8 mouse cellular contexts compared by ENCODE assay signal in the genomic region with DNA sequence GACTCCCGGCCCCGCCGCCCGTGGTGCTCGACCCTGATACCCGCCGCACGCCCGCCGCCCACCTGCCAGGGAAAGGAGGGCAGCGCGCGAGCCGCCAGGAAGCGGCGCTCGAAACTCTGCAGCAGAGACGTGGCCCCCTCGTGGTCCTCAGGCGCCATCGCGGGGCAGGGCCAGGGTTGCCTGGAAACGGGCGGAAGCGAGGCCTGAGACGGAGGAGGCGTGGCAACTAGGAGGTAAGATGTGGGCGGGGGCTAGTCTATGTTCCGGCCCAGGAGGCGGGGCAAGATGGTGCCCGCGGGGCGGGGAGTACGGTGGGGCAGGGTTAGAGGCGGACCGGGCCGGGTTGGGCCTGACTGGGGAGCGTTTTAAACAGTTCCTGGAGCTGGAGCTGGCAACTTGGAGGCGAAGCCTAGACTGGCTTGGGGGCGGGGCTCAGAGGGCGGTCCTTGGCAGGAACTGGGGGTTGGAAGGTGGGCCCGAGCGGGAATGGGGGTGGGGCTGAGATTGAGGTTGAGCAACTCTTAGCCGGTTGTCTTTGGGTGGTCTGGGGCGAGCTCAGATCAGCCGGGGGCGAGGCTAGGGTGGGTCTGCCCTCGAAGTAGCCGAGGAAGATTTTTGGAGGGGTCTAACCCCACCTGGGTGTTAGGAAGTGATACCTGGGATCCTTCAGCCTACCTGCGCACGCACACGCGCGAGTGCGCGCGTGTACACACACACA. TPM values are rescaled to one million over a fixed set of nuclear protein-coding genes. Genes with fewer than 3 reads are reported as not detected.
DNase-seq lines count a peak whose midpoint lies in the region; ATAC-seq and TF ChIP-seq lines count a peak whose summit lies in the region.

TSS of gene Eef2kmt (minus strand) at position 205 of the 718 bp plus-strand sequence.

- peak; percentile 26 for TF ChIP-seq CTCF in ES-Bruce4 (IDR thresholded peaks at IDR 0.05; ENCODE audit: low read depth, low read length)
- peak; percentile 84 for TF ChIP-seq CTCF in liver, postnatal 0 days (IDR thresholded peaks at IDR 0.05; ENCODE audit: low read depth)

- peak within 1 kb of the TSS; percentile 81 for H3K27ac ChIP-seq in ES-Bruce4 (ENCODE audit: insufficient read depth, low read length)
- H3K27ac ChIP-seq in forebrain, embryonic 13.5 days, result 0 out of 2 replicates have a peak within 1 kb of the TSS, but pooled peaks have one; percentile 12
- H3K27ac ChIP-seq in liver, postnatal 0 days (ENCODE audit: low read depth), result peak within 1 kb of the TSS; percentile 64
- H3K27ac ChIP-seq in neural tube, embryonic 14.5 days (ENCODE audit: low read depth, low read length), result no peak within 1 kb of the TSS

- DNase-seq in heart, postnatal 10 days, result peak; percentile 99
- peak; percentile 95 for DNase-seq in large intestine, adult 2 months (ENCODE audit: low read depth, low spot score)
- peak; percentile 98 for DNase-seq in liver, postnatal 0 days
- DNase-seq in testis, postnatal 10 days (ENCODE audit: low spot score), result peak; percentile 99

- H3K4me3 ChIP-seq in ES-Bruce4 (ENCODE audit: low read depth, low read length), result peak within 1 kb of the TSS; percentile 83
- peak within 1 kb of the TSS; percentile 53 for H3K4me3 ChIP-seq in forebrain, embryonic 13.5 days
- H3K4me3 ChIP-seq in liver, postnatal 0 days (ENCODE audit: low read depth, low read length), result peak within 1 kb of the TSS; percentile 71
- peak within 1 kb of the TSS; percentile 49 for H3K4me3 ChIP-seq in neural tube, embryonic 14.5 days (ENCODE audit: low read depth, low read length)

- TF ChIP-seq EP300 in ES-Bruce4 (IDR thresholded peaks at IDR 0.05; ENCODE audit: insufficient read depth, low read depth, low read length), result peak; percentile 57
- no peak for TF ChIP-seq EP300 in liver, postnatal 0 days (IDR thresholded peaks at IDR 0.05; ENCODE audit: low read depth)

- intact Hi-C loops in heart, postnatal 10 days (cut with DNase I), result loop anchor here (2.0 kb wide), 2 partner anchors 21 to 53 kb away; no protein-coding TSS in a partner anchor

- H3K27me3 ChIP-seq in ES-Bruce4 (ENCODE audit: control insufficient read depth, insufficient read depth, low read length, poor library complexity, severe bottlenecking), result no peaks in the 10 kb centered on the region
- no peaks in the 10 kb centered on the region for H3K27me3 ChIP-seq in forebrain, embryonic 13.5 days
- H3K27me3 ChIP-seq in liver, postnatal 0 days (ENCODE audit: insufficient read depth, low read length), result no peaks in the 10 kb centered on the region
- H3K27me3 ChIP-seq in neural tube, embryonic 14.5 days (ENCODE audit: control insufficient read depth, insufficient read depth, low read length), result no peaks in the 10 kb centered on the region

- TF ChIP-seq POLR2A in ES-Bruce4 (IDR thresholded peaks at IDR 0.05; ENCODE audit: insufficient read depth, low read length), result peak; percentile 57

- no peaks in the 10 kb centered on the region for H3K9me3 ChIP-seq in ES-Bruce4 (replicated peaks; ENCODE audit: control insufficient read depth, insufficient read depth, low read length, poor library complexity, severe bottlenecking)
- no peaks in the 10 kb centered on the region for H3K9me3 ChIP-seq in forebrain, embryonic 13.5 days (replicated peaks)
- no peaks in the 10 kb centered on the region for H3K9me3 ChIP-seq in liver, postnatal 0 days (ENCODE audit: low read length)
- no peaks in the 10 kb centered on the region for H3K9me3 ChIP-seq in neural tube, embryonic 14.5 days (ENCODE audit: control insufficient read depth, low read length)

- ATAC-seq in cerebellum, adult (ENCODE audit: insufficient number of reproducible peaks, low FRiP score, low TSS enrichment), result peak; percentile 90
- ATAC-seq in forebrain, embryonic 13.5 days, result peak; percentile 96
- ATAC-seq in liver, postnatal 0 days, result peak; percentile 95
- peak; percentile 97 for ATAC-seq in neural tube, embryonic 14.5 days (ENCODE audit: low read depth)

- no peaks in the 10 kb centered on the region for H3K36me3 ChIP-seq in ES-Bruce4 (ENCODE audit: control insufficient read depth, insufficient read depth, low read length, poor library complexity, severe bottlenecking)
- H3K36me3 ChIP-seq in forebrain, embryonic 13.5 days (ENCODE audit: poor library complexity, severe bottlenecking), result no peaks in the 10 kb centered on the region
- peaks cover 5% of the 10 kb centered on the region; the same call in 1 of the 2 replicates for H3K36me3 ChIP-seq in liver, postnatal 0 days (replicated peaks; ENCODE audit: insufficient read depth, low read length)
- H3K36me3 ChIP-seq in neural tube, embryonic 14.5 days (ENCODE audit: control insufficient read depth, insufficient read depth, low read length), result no peaks in the 10 kb centered on the region

- WGBS in forebrain, embryonic 13.5 days, result 1% methylated on average over 57 of the region's 57 CpGs
- WGBS in large intestine, adult 2 months, result 2% methylated on average over 57 of the region's 57 CpGs
- WGBS in liver, postnatal 0 days (ENCODE audit: insufficient replicate concordance), result 2% methylated on average over 48 of the region's 57 CpGs
- 2% methylated on average over 57 of the region's 57 CpGs for WGBS in neural tube, embryonic 14.5 days

- H3K9ac ChIP-seq in ES-Bruce4 (ENCODE audit: low read depth, poor library complexity, severe bottlenecking), result peak within 1 kb of the TSS; percentile 63
- H3K9ac ChIP-seq in forebrain, embryonic 13.5 days, result peak within 1 kb of the TSS; percentile 67
- H3K9ac ChIP-seq in liver, postnatal 0 days (replicated peaks), result peak within 1 kb of the TSS; percentile 74
- H3K9ac ChIP-seq in neural tube, embryonic 14.5 days (replicated peaks; ENCODE audit: low read depth, low read length), result peak within 1 kb of the TSS; percentile 41

- H3K4me1 ChIP-seq in ES-Bruce4 (ENCODE audit: control insufficient read depth, insufficient read depth, low read length), result no peaks in the 10 kb centered on the region
- H3K4me1 ChIP-seq in forebrain, embryonic 13.5 days, result peaks cover 16% of the 10 kb centered on the region
- peaks cover 15% of the 10 kb centered on the region for H3K4me1 ChIP-seq in liver, postnatal 0 days (ENCODE audit: insufficient read depth)
- peaks cover 8% of the 10 kb centered on the region; the same call in 1 of the 2 replicates for H3K4me1 ChIP-seq in neural tube, embryonic 14.5 days (ENCODE audit: control insufficient read depth, insufficient read depth, low read length)

- peak within 1 kb of the TSS; percentile 73 for H3K4me2 ChIP-seq in forebrain, embryonic 13.5 days
- peak within 1 kb of the TSS; percentile 85 for H3K4me2 ChIP-seq in liver, postnatal 0 days (ENCODE audit: low read depth, low read length)
- H3K4me2 ChIP-seq in neural tube, embryonic 14.5 days (ENCODE audit: low read depth, low read length), result peak within 1 kb of the TSS; percentile 75

RNA-seq across cellular contexts. Expression of gene Eef2kmt, which starts in this region (rescaled TPM):
- polyA plus RNA-seq in ES-Bruce4 (2011; ENCODE audit: insufficient read depth, insufficient read length, low read depth, missing spikeins), result 21.9 and 25.5 TPM in 2 replicates
- polyA plus RNA-seq in forebrain, embryonic 13.5 days (2015; fragmentation: Nextera tagmentation; extraction: Ambion mirVana), result 7.2 and 9.5 TPM in 2 replicates
- 10 to 100 TPM; 11.7 to 13.3 TPM for total RNA-seq in heart, postnatal 10 days (2021)
- polyA plus RNA-seq in large intestine, adult 2 months (2012; rRNA removed), result 41.1 and 43.2 TPM in 2 replicates
- polyA plus RNA-seq in liver, postnatal 0 days (2015; fragmentation: Nextera tagmentation; extraction: Ambion mirVana), result 8.3 and 8.9 TPM in 2 replicates
- polyA plus RNA-seq in neural tube, embryonic 14.5 days (2014; fragmentation: Nextera tagmentation; extraction: Ambion mirVana), result 6.6 and 7.0 TPM in 2 replicates
